Mouse (Mus musculus) intestine, postnatal 0 days (tissue): ENCODE data around the gene Cox19. TPM values are rescaled to one million over a fixed set of nuclear protein-coding genes. Genes with fewer than 3 reads are reported as not detected.

ENCODE experiments used
- ATAC-seq: fragments of 200-750 bp; cut with Nextera tagmentation; 2 replicates; pipeline ENCODE4 v1.8.0; 2017; ENCODE audit warnings: mild to moderate bottlenecking, moderate TSS enrichment, moderate library complexity
- H3K27ac ChIP-seq: fragments of 300-500 bp; sonication (generic); 2 replicates; pipeline ENCODE4 v1.5.1; 2014; ENCODE audit warnings: mild to moderate bottlenecking, low read depth, low read length, moderate library complexity
- H3K27me3 ChIP-seq: fragments of 300-500 bp; sonication (generic); replicated peaks from 2 replicates; pipeline ENCODE4 v1.6.1; 2014; ENCODE audit warnings: low read length, mixed read lengths; ENCODE audit not compliant: control insufficient read depth, insufficient read depth
- H3K36me3 ChIP-seq: fragments of 300-500 bp; sonication (generic); 2 replicates; pipeline ENCODE4 v1.6.1; 2014; ENCODE audit warnings: mild to moderate bottlenecking, moderate library complexity; ENCODE audit not compliant: control insufficient read depth, insufficient read depth
- H3K4me1 ChIP-seq: fragments of 300-500 bp; sonication (generic); replicated peaks from 2 replicates; pipeline ENCODE4 v1.6.1; 2014; ENCODE audit warnings: antibody characterized with exemption, low read length, mixed read lengths; ENCODE audit not compliant: control insufficient read depth, insufficient read depth
- H3K4me2 ChIP-seq: fragments of 300-500 bp; sonication (generic); replicated peaks from 2 replicates; pipeline ENCODE4 v1.6.1; 2014; ENCODE audit warnings: low read depth, mild to moderate bottlenecking, moderate library complexity
- H3K4me3 ChIP-seq: fragments of 300-500 bp; sonication (generic); 2 replicates; pipeline ENCODE4 v1.5.1; 2014; ENCODE audit warnings: low read depth, low read length
- H3K9ac ChIP-seq: fragments of 300-500 bp; sonication (generic); 2 replicates; pipeline ENCODE4 v1.6.1; 2014; ENCODE audit warnings: mild to moderate bottlenecking, low read depth, low read length
- H3K9me3 ChIP-seq: fragments of 300-500 bp; sonication (generic); 2 replicates; pipeline ENCODE4 v1.6.1; 2016; ENCODE audit warnings: mixed run types; ENCODE audit not compliant: control insufficient read depth
- CTCF ChIP-seq: sonication (generic); IDR thresholded peaks from 2 replicates; pipeline ENCODE4 v1.5.1; 2016; ENCODE audit warnings: low read depth, mild to moderate bottlenecking, control low read depth, antibody characterized with exemption, moderate library complexity
- WGBS: fragments of 180-500 bp; shearing (Covaris S2); extraction: QIAGEN DNeasy Blood & Tissue Kit; methylation state at CpG from one replicate; pipeline ENCODE4 v1.1.7; 2014; 5-methylcytosine and 5-hydroxymethylcytosine counted together
- polyA plus RNA-seq: library from polyadenylated mRNA; unstranded; fragments of >200 nt; fragmentation: Nextera tagmentation; extraction: Ambion mirVana; gene quantifications from 2 replicates; pipeline ENCODE4 v1.2.1, GENCODE M21; 2015

Cox19 gene
- polyA plus RNA-seq, 1 experiment from 2014 or later, result 181 TPM

DNA sequence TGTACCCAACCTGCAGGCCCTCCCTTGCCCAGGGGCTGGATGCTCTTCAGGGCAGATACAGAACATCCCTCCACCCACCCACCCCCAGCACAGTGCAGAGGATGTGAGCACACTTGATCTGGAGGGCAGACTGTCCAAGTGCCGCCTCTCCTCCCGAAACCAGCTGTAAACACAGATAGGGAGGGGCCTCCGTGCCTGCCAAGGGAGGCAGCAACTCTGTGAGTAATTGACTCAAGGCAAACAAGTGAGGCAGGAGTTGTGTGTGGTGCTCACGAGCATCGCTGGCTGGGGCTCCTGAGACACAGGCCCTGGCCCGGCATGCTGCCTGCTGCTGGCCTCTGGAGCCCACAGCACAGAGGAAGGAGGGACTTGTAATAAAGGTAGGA lies 38.5 kb upstream of the Cox19 start:
- WGBS, result 8% methylated on average over 6 of the region's 6 CpGs
- no peak for TF ChIP-seq CTCF
- Histone ChIP-seq H3K4me2 (no peak overlapping the region; the same call in 1 of the 2 replicates), H3K9me3 (no peaks in the 10 kb centered on the region), H3K9ac (no peak overlapping the region), H3K36me3 (peaks cover 8% of the 10 kb centered on the region; the same call in 1 of the 2 replicates), H3K4me3 (no peak overlapping the region), H3K4me1 (peaks cover 5% of the 10 kb centered on the region), H3K27ac (no peak overlapping the region), H3K27me3 (no peaks in the 10 kb centered on the region)
- ATAC-seq, result peak; percentile 42; the same call in 1 of the 2 replicates

DNA sequence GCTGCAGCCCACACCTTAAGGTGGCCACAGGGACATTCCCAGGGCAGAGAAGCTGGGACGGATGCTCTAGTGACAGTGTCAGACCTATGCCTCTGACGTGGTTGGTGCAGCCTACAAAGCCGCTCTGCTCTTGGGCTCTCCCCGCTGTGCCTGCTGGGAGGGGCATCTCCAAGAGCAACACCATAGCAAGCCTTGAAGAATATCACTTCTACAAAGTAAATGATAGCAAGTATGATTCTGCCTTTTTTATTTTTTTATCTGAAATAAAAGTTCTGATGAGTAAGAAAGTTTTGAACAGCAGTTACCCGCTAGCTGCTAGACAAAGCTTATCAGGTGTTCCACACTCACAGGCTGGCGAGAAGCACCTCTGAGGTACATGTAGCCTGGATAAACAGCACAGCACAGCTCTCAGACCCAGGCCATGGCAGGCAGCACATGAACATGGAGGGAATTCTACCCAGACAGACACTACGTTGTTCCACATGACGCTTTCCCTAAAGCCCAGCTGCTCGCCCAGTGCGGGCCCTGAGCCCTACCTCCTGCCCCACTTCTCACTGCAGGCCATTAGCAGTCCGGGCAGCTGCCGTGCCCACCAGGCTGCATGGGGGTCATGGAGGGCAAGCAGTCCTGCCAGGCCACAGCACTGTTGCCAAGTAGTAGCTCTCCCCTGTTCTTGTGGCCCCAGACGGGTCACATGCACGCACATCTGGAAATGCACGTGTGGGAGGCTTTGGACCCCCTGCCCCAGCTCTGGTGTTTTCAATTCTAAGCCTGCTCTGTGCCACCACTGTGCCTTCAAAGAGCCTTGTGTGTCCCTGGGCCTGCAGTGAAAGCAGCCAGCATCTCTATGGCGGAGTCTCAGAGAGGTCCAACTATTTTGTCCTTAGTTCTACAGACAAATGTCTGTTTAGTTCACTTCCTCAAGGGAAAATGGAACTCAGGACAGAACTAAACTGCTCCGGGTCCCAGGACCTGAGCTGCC lies 37.8 kb upstream of the Cox19 start:
- Histone ChIP-seq H3K4me1 (peaks cover 5% of the 10 kb centered on the region), H3K27me3 (no peaks in the 10 kb centered on the region), H3K27ac (no peak overlapping the region), H3K9ac (no peak overlapping the region), H3K36me3 (peaks cover 8% of the 10 kb centered on the region; the same call in 1 of the 2 replicates), H3K9me3 (no peaks in the 10 kb centered on the region), H3K4me3 (no peak overlapping the region), H3K4me2 (no peak overlapping the region)
- 72% methylated on average over 17 of the region's 17 CpGs for WGBS
- no peak for TF ChIP-seq CTCF
- no peak for ATAC-seq

GRCm38 (mm10) chr5:139388195-139388570 lies 37.0 kb upstream of the Cox19 start:
- Histone ChIP-seq H3K9me3 (no peaks in the 10 kb centered on the region), H3K4me3 (no peak overlapping the region), H3K27me3 (no peaks in the 10 kb centered on the region), H3K4me1 (peaks cover 5% of the 10 kb centered on the region), H3K4me2 (no peak overlapping the region), H3K36me3 (peaks cover 8% of the 10 kb centered on the region; the same call in 1 of the 2 replicates), H3K9ac (no peak overlapping the region), H3K27ac (no peak overlapping the region)
- no peak for ATAC-seq
- WGBS, result 64% methylated on average over 4 of the region's 4 CpGs
- no peak for TF ChIP-seq CTCF

DNA sequence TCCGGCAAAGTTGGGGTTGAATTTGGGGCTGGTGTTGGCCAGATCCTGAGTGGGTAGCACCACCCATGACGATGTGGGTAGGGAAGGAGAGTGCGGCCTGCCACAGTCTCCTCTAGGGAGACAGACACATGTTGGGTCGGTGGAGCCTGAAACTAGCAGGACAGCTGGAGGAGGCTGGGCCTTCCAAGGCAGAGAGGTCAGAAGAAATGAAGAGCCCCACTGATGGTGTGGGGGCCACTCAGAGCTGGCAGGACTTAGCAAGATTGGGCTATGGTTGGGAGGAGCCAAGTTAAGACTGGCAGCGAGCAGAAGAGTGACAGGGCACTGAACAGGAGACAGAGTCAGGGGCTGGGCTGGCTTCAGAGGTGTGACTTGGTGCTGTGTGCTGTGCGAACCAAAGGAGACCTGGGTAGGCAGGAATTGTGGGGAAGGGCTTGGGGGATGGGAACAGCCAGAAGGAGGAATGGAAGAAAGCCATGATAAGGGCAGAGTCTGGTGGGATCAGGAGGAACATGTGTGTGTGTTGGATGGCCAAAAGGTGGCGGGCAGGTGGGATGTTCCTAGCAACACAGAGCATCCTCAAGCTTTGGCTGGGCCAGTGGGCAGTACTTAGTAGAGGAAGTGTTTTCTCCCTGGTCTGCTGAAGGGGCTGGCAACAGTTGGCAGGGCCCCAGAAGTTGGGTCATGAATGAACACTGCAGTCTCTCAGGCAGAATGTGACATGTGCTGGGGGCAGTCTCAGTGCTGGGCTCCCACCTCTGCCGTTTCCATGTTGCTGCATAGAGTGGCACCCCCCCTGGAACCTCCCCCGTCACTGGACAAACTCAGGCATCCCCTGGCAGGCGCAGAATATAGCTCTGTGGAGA lies 36.3 kb upstream of the Cox19 start:
- H3K4me3 ChIP-seq, result no peak overlapping the region
- H3K9ac ChIP-seq, result no peak overlapping the region
- H3K4me1 ChIP-seq, result peaks cover 5% of the 10 kb centered on the region
- H3K9me3 ChIP-seq, result no peaks in the 10 kb centered on the region
- ATAC-seq, result no peak
- WGBS, result 77% methylated on average over 10 of the region's 10 CpGs
- H3K4me2 ChIP-seq, result no peak overlapping the region
- H3K27ac ChIP-seq, result no peak overlapping the region; the same call in 1 of the 2 replicates
- peaks cover 3% of the 10 kb centered on the region; the same call in 1 of the 2 replicates for H3K36me3 ChIP-seq
- H3K27me3 ChIP-seq, result no peaks in the 10 kb centered on the region
- TF ChIP-seq CTCF, result no peak

- TF ChIP-seq CTCF, result no peak
- 94% methylated on average over 5 of the region's 5 CpGs for WGBS
- ATAC-seq, result no peak
- H3K27me3 ChIP-seq, result no peaks in the 10 kb centered on the region
- H3K4me2 ChIP-seq, result no peak overlapping the region
- H3K4me1 ChIP-seq, result peaks cover 6% of the 10 kb centered on the region
- no peaks in the 10 kb centered on the region for H3K9me3 ChIP-seq
- no peak overlapping the region for H3K9ac ChIP-seq
- H3K4me3 ChIP-seq, result no peak overlapping the region
- no peaks in the 10 kb centered on the region for H3K36me3 ChIP-seq
- no peak overlapping the region for H3K27ac ChIP-seq
These were observed 34.8 kb upstream of the Cox19 start for GRCm38 (mm10) chr5:139386047-139386446.

DNA sequence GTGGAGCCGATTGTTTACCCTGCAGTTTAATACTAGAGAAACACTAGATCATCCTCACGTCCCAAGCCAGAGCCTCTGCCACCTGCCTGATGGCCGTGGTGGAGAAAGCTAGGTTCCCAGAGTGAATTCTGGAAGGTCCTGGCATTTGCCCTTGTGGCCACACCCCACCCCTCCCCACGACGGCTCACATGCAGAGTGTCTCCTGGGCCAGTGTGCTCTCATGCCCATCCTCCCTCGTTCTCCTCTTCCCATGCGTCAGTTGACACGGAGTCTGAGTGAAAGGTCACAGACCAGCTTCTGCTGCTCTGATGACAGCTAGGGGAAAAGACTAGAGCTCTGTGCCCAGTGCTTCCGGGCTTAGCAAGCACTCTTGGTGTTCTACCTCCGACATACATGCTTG lies 33.3 kb upstream of the Cox19 start:
- H3K27ac ChIP-seq, result no peak overlapping the region
- H3K9ac ChIP-seq, result no peak overlapping the region
- H3K36me3 ChIP-seq, result no peaks in the 10 kb centered on the region
- no peak overlapping the region for H3K4me2 ChIP-seq
- 38% methylated on average over 10 of the region's 10 CpGs for WGBS
- no peaks in the 10 kb centered on the region for H3K9me3 ChIP-seq
- no peaks in the 10 kb centered on the region for H3K27me3 ChIP-seq
- no peak for ATAC-seq
- H3K4me3 ChIP-seq, result no peak overlapping the region
- peaks cover 10% of the 10 kb centered on the region for H3K4me1 ChIP-seq
- TF ChIP-seq CTCF, result no peak
